Mouse (Mus musculus) v-Abl transformed pro-B cells (cell line): ENCODE measurements at regions not wholly inside any gene's neighbourhood (a gene's known extent, or its start where the extent isn't known, plus 50 kb on each side); places are given as distances from the start of the nearest gene placed in this dataset.

Experiments
- in situ Hi-C, 2 experiments: fragments of 400-800 bp; cut with MboI; formaldehyde crosslinking; loops; one replicate each; pipeline ENCODE4 v1.15.1; 2025; ENCODE audit not compliant: unreplicated experiment in 2 of 2

DNA sequence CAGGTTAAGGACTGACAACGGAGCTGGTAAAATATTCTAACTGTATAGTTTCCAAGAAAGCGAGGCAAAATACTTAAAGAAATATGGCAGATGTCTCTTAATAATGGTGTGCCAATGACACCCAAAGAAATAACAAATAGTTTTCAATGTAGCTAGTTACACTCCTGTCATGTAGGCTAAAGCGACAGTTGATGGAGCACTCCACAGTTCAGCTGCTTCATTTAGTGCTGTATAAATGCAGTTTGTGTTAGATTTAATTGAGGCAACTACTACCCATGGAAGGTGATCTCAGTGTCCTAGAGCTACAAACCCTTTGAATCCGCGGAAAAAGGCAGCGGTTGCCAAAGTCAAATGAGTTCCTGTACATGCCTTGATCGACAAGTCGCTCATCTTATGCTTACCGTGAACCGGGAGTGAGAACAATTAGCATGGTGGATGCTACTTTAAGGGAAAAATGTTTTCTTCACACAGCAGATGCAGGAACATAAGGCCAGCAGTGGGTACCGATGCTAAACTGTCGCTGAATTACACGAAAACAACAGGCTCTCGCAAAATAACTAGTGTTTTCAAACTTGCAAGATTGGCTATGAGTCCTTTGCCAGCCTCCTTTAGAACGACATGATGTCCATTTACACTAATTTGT lies 961.4 kb downstream of the Mat2b start:
- in situ Hi-C loops = no loop called here

DNA sequence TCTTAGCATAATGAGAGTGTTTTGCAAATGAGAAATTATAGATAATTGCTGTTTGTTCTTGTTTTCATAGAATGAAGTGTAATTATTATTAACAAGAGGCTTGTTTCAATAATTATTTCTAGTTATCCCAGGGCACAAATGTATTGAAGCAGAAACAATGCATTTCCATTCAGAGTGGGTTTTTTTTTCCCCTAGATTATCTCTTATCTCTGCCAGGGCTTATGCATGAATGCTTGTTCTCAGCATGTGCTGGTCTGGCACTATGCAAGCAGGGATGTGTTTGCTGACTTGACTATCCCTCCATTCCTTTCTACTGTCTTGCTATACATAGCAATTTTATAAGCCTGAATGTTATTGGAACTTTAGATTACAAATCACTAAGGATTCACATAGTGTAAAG lies 971.4 kb downstream of the Mat2b start:
- in situ Hi-C loops = no loop called here

DNA sequence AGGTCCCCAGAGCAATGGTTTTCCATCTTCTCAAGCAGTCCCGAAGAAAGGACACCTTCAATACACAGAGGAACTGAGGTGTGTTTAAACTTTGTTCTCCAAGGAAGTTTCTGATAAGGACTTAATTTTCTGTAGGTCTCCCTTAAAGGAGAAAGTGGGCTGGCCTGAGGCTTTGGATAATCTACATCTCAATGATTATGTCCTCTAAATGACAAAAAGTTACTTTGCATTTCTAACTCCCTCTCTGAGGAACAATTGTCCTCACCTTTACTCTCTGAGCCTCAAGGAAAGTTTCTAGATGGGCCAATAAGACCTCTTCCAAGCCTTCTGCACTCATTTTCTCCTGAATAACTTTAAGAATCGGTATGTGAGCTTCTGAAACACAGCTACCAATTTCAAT lies 1016.5 kb downstream of the Mat2b start:
- in situ Hi-C loops = no loop called here

DNA sequence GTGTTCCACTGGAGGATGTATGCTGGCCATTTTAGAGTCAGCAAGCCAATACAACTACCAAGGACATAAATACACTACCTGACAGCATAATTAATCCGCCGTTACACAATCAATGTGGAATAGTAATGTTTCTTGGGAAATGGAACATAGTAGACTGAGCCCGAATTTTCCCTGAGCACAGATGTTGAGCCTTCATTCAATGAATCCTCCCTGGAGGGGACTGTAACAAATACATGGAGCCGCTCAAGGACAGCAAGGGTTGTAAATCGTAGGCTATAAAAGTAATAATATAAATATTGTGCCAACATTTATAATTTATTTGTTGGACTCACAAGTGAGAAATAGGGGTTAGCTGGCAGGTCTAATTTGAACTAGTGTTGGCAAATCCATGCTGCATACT lies 1041.4 kb downstream of the Mat2b start:
- in situ Hi-C loops = no loop called here

DNA sequence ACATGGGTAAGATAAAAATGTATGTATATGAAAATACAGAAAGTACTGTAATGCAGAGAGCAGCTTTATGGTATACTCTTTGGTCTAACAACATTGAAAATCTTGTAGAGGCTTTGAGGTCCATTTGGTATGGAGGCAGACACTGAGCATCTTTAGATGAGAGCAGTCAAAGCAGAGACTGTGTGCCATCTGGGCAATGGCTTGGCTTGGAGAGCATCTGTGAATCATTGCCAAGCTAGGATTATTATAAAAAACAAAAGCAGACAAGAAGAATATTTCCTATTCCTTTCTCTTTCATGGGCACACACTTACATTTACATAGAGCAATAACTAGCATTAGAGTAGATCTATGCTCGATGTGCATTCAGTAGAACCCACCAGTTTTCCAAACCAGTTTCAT lies 1075.6 kb downstream of the Mat2b start:
- in situ Hi-C loops = no loop called here

DNA sequence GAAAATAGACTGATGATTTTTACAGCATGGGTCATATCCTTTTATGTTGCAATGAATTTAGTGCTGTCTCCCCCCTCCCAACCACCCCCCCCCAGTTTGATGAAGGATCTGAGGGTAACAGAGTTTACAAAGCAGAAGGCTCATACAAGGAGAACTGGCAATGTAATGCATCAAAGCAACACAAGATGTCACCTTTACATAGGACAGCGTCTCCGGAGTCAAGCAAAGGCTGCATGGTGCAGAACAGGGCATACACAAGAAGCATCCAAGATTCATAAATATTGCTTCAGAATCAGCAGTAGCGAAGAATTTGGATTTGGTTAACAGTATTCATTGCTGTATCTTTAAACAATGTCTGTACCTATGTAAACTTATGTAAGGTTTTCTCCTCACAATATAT lies 1079.2 kb downstream of the Mat2b start:
- in situ Hi-C loops = no loop called here

DNA sequence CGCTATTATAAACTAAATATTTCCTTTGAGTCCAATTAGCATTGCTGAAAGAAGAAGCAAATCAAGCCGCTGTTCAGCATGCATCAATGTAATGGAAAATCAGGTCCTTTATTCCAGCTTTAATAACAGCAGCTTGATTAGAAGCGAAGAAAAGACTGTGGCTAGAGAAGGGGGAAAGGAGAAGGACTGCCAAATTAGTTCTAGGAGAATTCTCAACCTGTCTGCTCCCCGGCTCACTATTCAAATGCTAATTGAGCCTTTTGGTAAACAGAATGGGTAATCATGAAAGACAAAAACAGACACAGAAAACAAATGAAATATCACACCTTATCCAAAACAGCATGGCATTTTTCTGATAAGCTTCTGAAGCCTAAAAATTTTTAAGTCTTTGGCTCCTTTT lies 1098.5 kb downstream of the Mat2b start:
- in situ Hi-C loops = loop anchor here in 1 of 2 experiments (25.0 kb wide), 1 partner anchor 1166 kb away; the partner anchor contains the start of gene Ccng1

DNA sequence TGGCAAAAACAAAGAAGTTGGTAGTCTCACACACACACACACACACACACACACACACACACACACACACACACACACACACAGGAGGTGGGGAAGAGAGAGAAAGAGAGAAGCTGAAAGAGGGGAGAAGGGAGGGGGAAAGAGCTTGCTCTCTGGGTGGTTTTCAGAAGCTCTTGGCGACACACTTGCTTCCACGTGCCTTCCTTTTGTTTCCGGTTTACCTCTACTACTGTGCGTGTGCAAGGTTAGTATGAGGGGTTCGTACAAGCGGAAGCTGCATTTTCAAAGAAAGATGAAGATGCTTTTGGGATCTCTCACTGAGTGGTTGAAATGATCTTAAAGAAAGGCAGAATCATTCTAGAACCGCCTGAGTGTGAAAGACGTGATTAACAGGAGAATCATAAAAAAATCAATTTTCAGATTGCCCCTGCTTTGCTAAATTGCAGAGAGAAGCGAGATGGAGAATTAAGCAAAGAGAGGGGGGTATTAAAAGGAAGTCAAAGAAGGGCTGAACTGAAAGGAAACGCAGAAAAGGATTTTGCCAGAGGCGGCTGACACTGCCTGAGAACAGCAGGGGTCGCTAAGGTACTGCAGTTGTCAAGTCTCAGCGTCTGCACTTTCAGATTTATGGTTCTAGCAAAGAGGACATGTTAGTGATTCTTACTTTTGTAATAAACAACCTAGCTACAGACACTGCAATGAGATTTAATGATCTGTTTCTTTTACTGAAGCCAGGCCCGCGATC lies 1106.2 kb downstream of the Mat2b start:
- in situ Hi-C loops = loop anchor here in 1 of 2 experiments (25.0 kb wide), 1 partner anchor 1173 kb away; the partner anchor contains the start of gene Ccng1

DNA sequence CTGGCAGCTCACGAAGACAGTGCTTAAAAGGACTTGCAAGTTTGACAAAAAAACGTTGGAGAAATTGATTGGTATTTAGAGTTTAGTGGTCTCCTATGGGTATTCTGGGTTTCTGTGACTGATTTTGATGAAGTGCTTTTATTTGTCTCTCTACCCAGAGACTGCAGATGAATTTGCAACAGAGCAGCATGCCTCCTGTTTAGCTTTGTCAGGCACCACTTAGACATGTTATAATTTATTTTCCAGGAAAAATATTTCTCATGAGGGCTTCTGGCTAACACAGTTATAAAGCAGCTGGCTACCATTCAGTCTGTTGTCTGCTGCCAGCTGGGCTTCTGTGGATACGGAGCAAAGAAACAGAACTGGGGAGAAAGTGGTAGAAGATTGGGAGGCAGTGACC lies 1136.7 kb downstream of the Mat2b start:
- in situ Hi-C loops = no loop called here

DNA sequence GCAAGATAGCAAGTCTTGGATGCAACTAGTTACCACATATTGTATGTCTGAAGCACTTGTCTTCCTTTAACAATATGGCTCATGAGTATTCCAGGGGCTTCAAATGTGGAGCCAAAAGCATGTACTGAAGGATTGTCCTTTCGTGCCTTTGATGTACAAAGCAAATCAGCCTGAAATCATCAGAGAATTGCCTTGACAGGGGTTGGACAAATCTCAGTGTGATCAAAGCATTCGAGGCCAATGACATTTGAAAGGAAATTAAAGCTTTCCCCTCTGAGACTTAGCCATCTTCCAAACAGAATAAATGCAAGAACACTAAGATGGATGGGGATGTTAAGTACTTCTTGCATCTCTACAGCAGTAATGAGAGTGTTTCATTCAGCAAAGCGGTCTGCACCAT lies 1144.9 kb downstream of the Mat2b start:
- in situ Hi-C loops = no loop called here

DNA sequence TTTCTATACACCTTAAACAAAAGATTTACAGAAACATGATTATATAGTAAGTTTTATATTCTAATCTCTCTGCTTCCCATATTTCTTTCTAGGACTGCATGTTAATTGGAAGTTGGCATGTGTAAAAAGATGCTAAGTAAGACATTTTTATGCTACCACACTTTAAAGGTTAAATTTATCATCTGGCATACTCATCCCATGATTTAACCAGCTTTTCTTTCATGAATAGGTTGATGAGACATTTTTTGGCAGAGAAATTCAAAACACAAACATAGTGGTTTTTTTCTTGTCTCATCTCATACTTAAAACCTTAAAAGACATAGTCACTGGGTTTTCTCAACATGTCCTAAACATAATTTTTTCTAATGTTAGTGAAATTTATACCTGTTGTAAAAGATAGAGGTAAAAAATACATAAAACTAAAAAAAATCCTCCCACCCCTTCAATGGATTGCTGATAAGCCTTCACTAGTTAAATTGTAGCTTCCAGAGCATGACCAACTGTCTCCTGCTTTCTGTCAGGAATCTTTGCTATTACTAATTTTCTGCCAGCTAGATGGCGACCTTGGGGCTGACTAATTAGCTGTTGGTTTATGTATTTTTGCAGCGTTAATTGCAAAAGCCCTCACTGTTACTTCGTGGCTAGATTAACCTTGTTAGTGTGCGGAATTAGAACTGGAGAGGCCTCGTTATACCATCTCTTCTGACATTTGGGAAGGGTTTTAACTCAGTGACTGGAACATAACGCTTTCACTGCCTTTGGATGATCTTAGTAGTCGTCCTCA lies 1169.9 kb downstream of the Mat2b start:
- in situ Hi-C loops = no loop called here

DNA sequence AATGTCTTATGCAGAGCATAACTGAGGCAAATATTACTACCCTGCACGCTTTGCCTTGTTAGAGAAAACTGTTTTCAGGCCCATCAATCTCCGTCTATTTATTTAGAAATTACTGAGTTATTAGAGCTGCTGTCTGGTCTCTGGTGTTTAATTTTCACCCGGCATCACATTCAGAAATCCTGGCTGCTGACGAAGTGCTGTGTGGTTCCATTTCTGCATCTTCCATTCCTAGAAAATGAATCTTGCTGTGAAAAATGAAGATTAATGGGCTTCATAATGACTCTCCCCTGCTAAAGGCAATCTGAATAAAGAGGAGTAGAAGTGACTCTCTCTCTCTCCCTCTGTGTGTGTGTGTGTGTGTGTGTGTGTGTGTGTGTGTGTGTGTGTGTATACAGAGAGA lies 1199.8 kb downstream of the Mat2b start:
- in situ Hi-C loops = no loop called here

DNA sequence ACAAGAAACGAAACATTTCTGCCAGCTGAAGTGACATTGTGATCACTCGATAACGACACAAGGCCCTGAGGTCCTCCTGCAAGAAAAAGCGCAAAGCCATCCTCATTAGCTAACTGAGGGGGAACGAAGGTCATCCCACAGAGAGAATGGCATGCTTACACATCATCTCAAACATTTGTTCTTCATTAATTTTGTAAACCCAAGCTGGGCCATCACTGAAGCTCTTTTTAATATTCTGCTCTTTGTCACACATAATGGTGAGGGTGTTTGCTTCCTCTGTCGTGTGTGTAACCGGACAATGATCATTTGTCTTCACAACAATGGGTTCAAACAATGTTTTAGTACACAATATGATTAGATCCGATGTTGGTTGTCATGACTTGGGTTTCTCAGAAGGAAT lies 1217.9 kb downstream of the Mat2b start:
- in situ Hi-C loops = no loop called here

DNA sequence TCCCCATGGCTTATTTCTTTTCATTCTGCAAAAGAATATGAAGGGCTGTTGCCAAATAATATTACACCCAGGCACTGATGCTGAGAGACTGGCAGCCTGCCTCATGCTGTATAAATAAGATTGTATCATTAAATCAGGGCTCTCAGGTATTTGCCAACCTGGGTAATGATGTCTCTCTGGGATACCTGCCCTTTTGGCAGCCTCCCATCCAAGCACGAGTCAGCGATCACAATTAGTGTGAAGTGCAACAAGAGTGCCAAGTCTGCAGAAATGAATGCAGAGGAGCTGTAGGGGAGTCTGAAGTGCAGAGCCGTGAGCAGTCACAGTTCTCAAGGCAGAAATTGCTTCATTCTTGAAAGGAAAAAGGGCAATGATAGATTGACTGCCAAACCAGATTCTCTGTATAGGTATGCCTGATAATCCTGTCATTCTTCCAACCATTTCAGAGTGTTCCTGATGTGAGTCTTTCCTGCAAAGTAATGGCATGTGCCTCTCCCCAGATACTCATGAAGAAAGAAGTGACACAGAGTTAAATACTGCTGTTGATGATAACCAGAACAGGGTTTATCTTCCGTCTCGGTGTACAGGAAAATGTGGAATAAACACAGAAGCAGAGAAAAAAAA lies 1241.6 kb downstream of the Mat2b start:
- in situ Hi-C loops = no loop called here

DNA sequence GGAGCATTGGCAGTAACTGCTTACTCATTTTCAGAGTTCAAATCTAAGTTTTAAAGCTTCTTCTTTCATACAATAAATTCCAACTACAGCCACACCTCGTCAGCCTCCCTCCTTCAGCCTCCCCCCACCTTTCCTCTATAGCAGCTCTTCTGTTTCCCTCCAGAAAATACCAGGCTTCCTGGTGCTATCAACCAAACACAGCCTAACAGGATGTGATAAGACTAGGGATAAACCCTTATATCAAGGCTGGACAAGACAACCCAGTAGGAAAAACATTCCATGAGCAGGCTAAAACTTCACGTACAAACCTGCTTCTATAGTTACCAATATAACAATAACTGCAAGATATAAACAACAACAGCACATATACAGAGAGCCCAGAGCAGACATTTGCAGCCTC lies 1248.6 kb downstream of the Mat2b start:
- in situ Hi-C loops = no loop called here

DNA sequence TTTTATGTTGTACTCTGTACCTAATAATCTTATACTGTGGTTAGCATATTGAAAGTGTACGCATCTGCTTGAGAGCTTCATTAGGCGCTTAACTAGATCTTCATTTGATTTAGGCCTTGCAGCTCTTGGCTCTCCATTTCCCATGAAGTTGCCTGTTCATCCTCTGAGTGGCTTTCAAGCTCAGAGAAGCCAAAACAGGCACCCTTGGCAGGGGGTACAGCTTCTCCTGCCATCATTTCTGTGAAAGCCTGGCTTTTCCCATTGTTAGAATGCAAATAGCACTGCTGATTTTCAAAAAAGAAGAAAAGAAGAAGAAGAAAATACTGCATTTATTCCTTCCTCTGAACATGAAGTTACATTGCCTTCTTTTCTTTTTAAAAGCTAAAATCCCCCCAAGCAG lies 1283.3 kb downstream of the Mat2b start:
- in situ Hi-C loops = no loop called here

DNA sequence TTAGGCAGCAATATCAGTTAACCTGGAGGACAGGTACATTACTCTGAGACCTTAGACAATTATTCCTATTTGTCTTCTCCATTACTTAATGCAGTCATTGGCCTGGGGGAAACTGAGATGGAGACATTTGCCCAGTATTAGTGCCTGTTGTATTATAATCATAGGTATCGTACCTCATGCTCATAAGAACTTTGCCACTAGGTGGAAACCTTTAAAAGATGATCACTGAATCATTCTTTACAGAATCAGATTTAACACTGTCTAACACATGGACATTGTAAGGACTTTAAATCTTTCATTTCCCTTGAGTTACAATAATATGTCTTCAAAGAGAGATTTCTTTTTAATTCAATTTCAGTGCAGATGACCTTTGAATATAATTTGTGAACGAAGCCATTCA lies 1283.8 kb downstream of the Mat2b start:
- in situ Hi-C loops = no loop called here

DNA sequence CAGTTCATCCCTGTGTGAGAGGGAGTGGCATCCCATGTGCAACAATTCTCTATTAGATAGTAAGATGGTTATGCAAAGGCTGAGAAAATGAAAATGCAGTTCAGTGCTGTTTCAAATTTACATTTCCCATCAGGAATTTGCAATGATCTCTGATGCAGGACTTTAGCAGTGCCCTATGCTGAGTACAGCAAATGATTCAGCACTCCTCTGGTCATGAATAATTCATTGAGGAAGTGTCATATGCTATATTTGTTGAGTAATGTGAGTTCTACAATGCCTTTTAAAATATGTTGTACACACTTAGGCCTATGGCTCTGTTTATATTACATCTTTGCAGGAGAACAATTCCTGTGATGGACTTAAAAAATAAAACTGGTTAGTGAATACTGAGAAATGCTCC lies 1330.2 kb downstream of the Mat2b start:
- in situ Hi-C loops = no loop called here

DNA sequence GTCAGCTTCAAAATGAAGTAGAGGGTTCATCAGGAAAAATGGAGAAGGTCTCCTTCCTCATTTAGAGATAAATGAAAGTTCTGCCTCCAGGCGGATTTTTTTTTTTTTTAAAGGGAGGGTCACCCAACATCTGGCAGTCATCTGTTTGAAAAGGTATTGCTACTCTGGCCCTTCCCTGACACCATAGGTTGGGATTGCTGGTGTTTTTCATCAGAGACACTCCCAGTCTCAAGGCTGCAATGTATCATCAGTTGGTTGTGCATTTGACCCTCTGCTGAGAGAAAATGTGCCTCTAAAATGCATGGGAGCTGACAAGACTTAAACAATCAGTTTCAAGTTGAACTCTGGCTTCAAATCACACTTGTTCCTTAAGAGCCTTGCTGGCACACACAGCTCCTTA lies 1344.4 kb downstream of the Mat2b start:
- in situ Hi-C loops = no loop called here
